Mouse (Mus musculus) mouse embryonic stem cell (cell line): ENCODE measurements at regions not wholly inside any gene's neighbourhood (a gene's known extent, or its start where the extent isn't known, plus 50 kb on each side); places are given as distances from the start of the nearest gene placed in this dataset.

ENCODE experiments used
- in situ Hi-C, 2 experiments: fragments of 300-500 bp; cut with MboI; formaldehyde crosslinking; loops; 1 replicate in 1 of 2; 3 replicates in 1 of 2; pipeline ENCODE4 v1.14.3; 2019 to 2020; ENCODE audit warnings: low sequenced_read_pairs in 2 of 2, low pct_unique_long_range_greater_than_20kb in 1 of 2, mixed read lengths in 1 of 2; ENCODE audit not compliant: unreplicated experiment in 1 of 2

- in situ Hi-C loops = loop anchor here (10.0 to 25.0 kb wide), 3 partner anchors 255 to 277 kb away; partner anchors contain the start of gene Mmp17 (in 1 of the 2)
Observed at GRCm38 (mm10) chr5:129332014-129332413, 169.0 kb upstream of the Sfswap start.

GRCm38 (mm10) chr5:129338511-129338910 is 162.5 kb upstream of the Sfswap start:
- in situ Hi-C loops = loop anchor here (10.0 to 25.0 kb wide), 3 partner anchors 249 to 284 kb away; partner anchors contain the start of gene Mmp17 (in 1 of the 2)

- in situ Hi-C loops = loop anchor here in 1 of 2 experiments (25.0 kb wide), 2 partner anchors 243 to 282 kb away; partner anchors contain the start of gene Mmp17
Observed at GRCm38 (mm10) chr5:129344038-129344437, 157.0 kb upstream of the Sfswap start.

GRCm38 (mm10) chr5:129350024-129350423 is 151.0 kb upstream of the Sfswap start:
- in situ Hi-C loops = no loop called here

GRCm38 (mm10) chr5:129353549-129353948 is 147.5 kb upstream of the Sfswap start:
- in situ Hi-C loops = no loop called here

GRCm38 (mm10) chr5:129354877-129355276 is 146.1 kb upstream of the Sfswap start:
- in situ Hi-C loops = no loop called here

- in situ Hi-C loops = no loop called here
Observed at GRCm38 (mm10) chr5:129361527-129361926, 139.5 kb upstream of the Sfswap start.

- in situ Hi-C loops = no loop called here
Observed at GRCm38 (mm10) chr5:129363189-129363588, 137.8 kb upstream of the Sfswap start.

- in situ Hi-C loops = no loop called here
Observed at GRCm38 (mm10) chr5:129365026-129365425, 136.0 kb upstream of the Sfswap start.

GRCm38 (mm10) chr5:129367266-129367665 is 133.8 kb upstream of the Sfswap start:
- in situ Hi-C loops = no loop called here

GRCm38 (mm10) chr5:129380861-129381260 is 120.2 kb upstream of the Sfswap start:
- in situ Hi-C loops = loop anchor here in 1 of 2 experiments (10.0 kb wide), 1 partner anchor 204 kb away; the partner anchor contains the start of gene Mmp17

GRCm38 (mm10) chr5:129384976-129385375 is 116.0 kb upstream of the Sfswap start:
- in situ Hi-C loops = loop anchor here in 1 of 2 experiments (10.0 kb wide), 1 partner anchor 200 kb away; the partner anchor contains the start of gene Mmp17

GRCm38 (mm10) chr5:129385965-129386643 is 114.9 kb upstream of the Sfswap start:
- in situ Hi-C loops = loop anchor here in 1 of 2 experiments (10.0 kb wide), 1 partner anchor 199 kb away; the partner anchor contains the start of gene Mmp17

GRCm38 (mm10) chr5:129386671-129387070 is 114.3 kb upstream of the Sfswap start:
- in situ Hi-C loops = loop anchor here in 1 of 2 experiments (10.0 kb wide), 1 partner anchor 198 kb away; the partner anchor contains the start of gene Mmp17

- in situ Hi-C loops = loop anchor here in 1 of 2 experiments (10.0 kb wide), 1 partner anchor 198 kb away; the partner anchor contains the start of gene Mmp17
Observed at GRCm38 (mm10) chr5:129387301-129387700, 113.7 kb upstream of the Sfswap start.

- in situ Hi-C loops = no loop called here
Observed at GRCm38 (mm10) chr5:129390921-129391371, 110.1 kb upstream of the Sfswap start.

GRCm38 (mm10) chr5:129393150-129393549 is 107.9 kb upstream of the Sfswap start:
- in situ Hi-C loops = no loop called here

- in situ Hi-C loops = no loop called here
Observed at GRCm38 (mm10) chr5:129393606-129394255, 107.3 kb upstream of the Sfswap start.

GRCm38 (mm10) chr5:129394416-129394815 is 106.6 kb upstream of the Sfswap start:
- in situ Hi-C loops = no loop called here
